Mouse (Mus musculus) macrophage (primary cell): ENCODE results near the gene Cyp2c70. TPM values are rescaled to one million over a fixed set of nuclear protein-coding genes. Genes with fewer than 3 reads are reported as not detected.
"Not testable (repeated sequence)": the region's sequence is repeated elsewhere in the genome, so short reads cannot be mapped to it uniquely, and the experiment has no call there.

Source experiments
- H3K27ac ChIP-seq: fragments of 350-480 bp; formaldehyde crosslinking; 2 replicates; pipeline ENCODE4 v1.9.0; 2021
- H3K36me3 ChIP-seq: fragments of 350-480 bp; formaldehyde crosslinking; 2 replicates; pipeline ENCODE4 v1.9.0; 2021; ENCODE audit errors: inconsistent target
- H3K4me3 ChIP-seq: fragments of 350-480 bp; formaldehyde crosslinking; 2 replicates; pipeline ENCODE4 v1.9.0; 2021; ENCODE audit errors: inconsistent target
- H3K79me2 ChIP-seq: fragments of 350-480 bp; formaldehyde crosslinking; 2 replicates; pipeline ENCODE4 v1.9.0; 2021; ENCODE audit errors: inconsistent target
- WGBS: methylation state at CpG from one replicate; pipeline ENCODE4 v1.1.7; 2026; ENCODE audit warnings: inconsistent platforms; ENCODE audit not compliant: missing documents; 5-methylcytosine and 5-hydroxymethylcytosine counted together
- polyA plus RNA-seq: library from polyadenylated mRNA; stranded (reverse); fragments of 250-400 nt; gene quantifications from 3 replicates; pipeline ENCODE4 v1.2.4, GENCODE M21; 2018; ENCODE audit warnings: inconsistent platforms
- total RNA-seq, 78 experiments: library from RNA; depleted of rRNA; stranded (reverse); fragments of 250-400 nt; gene quantifications; 1 replicate in 9 of 78; 2 replicates in 24 of 78; 3 replicates in 43 of 78; 4 replicates in 2 of 78; pipeline ENCODE4 v1.2.4; 2018; ENCODE audit warnings: inconsistent platforms in 56 of 78

The Cyp2c70 gene
- not detected for total RNA-seq (2018; cell fraction: chromatin; rRNA removed)
- not detected for total RNA-seq (2018; cell fraction: cytosol; rRNA removed)
- not detected for total RNA-seq (2018; cell fraction: nucleus; rRNA removed)
- not detected in 3 replicates for polyA plus RNA-seq

DNA sequence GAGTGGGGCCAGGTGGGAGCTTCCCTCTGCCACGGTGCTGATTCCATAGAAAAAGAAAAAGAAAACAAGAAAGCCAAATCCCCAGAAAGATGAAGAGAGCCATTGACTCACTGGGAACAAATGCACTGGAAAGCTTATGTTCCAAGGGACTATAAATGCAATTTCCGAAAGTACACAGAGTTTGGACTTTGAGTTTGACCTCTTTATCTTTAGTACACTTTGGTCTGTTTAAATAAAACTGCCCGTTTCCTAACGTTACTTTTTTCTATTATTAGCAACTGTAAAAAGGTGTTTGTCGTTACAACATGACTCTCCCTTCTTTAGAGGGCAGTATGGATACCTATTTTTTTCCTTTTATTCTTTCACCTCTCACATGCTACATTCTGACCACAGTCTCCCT is at the start of gene Cyp2c70:
TSS of gene Cyp2c70 (minus strand) at position 174 of the 400 bp plus-strand sequence.
- H3K36me3 ChIP-seq = no peaks in the 10 kb centered on the region
- WGBS = 83% methylated on average over 5 of the region's 5 CpGs
- no peak within 1 kb of the TSS for H3K27ac ChIP-seq
- no peak within 1 kb of the TSS for H3K4me3 ChIP-seq
- H3K79me2 ChIP-seq = no peaks in the 10 kb centered on the region

DNA sequence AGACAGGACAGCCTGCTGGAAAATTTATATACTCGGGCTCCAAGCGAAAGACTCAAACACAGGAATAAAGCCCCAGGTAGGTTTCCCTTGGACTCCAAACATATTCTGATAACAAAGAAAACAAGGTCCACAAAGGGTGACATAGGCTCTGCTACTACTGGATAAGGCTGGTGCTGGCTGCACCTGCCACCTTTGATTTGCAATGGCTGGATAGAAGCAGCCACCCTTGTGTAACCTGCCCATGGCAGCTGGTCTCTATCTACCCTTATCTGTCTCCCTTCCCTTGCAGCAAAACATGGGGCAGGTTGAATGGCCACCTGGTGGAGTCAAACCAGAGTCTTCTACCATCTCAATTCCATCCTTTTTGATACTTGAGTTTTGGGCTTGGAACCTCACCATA is 45.4 kb upstream of the Cyp2c70 start:
- Histone ChIP-seq H3K36me3 (no peaks in the 10 kb centered on the region), H3K79me2 (no peaks in the 10 kb centered on the region), H3K4me3 (no peak overlapping the region), H3K27ac (no peak overlapping the region)
- 93% methylated on average over 2 of the region's 2 CpGs for WGBS

DNA sequence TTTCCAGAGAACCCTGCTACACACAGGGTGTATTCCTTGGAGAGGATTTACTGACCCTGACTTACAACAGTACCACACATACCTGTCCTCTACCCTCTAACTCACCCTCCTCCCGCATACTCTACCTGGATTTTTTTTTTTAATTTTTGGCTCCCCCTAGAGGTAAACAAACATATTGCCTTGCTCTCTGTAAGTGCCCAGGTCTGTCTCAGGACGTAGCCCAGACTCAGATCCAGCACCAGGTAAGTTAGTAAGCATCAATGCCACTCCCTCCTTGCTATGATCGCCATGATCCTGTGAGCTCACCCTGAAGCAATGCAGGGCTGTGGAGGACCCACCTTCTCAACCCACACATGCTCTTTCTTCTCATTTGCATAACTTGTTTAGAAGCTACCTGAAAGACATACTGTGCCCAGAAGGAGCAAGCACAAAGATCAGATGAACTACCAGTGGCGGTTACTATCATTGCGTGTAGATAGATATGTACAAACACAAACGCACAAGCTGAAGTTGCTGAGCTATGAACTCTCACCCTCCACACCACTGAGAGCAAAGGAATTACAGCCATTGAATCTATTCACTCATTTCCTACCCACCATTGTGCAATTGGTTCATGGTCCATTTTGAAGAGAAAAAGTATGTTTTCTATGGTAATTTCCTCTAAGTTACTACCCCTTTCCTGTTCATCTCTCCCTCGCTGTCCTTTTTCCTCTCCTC is 44.9 kb upstream of the Cyp2c70 start:
- Histone ChIP-seq H3K4me3 (no peak overlapping the region), H3K36me3 (no peaks in the 10 kb centered on the region), H3K27ac (no peak overlapping the region), H3K79me2 (no peaks in the 10 kb centered on the region)
- 84% methylated on average over 7 of the region's 7 CpGs for WGBS

DNA sequence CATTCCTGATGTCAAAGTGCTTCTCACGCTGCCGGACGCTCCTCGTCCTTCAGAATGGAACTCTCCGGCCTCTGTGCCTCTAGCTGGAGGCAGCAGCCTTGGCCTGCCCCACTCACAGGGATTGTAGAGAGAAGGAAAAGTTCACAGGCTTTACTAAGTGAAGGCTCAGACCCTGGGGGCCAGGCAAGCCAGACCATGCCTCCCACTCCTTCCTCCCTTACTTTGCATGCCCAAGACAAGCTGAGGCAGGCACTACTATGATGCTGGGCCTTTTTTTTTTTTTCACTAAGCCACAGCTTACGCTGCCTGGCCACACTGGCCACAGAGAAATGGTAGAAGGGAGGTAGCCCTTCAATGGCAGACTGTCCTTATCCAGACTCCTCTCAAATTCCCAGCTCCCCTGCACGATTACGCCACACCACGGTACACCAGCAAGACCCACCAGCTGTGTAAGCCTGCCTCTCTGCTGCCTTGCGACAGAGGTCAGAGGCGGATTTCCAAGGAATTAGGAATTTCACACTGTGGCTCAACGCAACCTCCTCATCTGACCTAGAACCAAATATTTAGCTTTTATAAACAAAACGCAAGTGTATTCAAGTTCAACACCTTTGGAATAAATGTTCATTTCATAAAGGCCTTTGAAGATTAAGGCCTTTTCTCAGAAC is 44.1 kb upstream of the Cyp2c70 start:
- 91% methylated on average over 13 of the region's 13 CpGs for WGBS
- Histone ChIP-seq H3K4me3 (no peak overlapping the region), H3K36me3 (no peaks in the 10 kb centered on the region), H3K27ac (no peak overlapping the region), H3K79me2 (no peaks in the 10 kb centered on the region)

GRCm38 (mm10) chr19:40226516-40227151 is 39.5 kb upstream of the Cyp2c70 start:
- Histone ChIP-seq H3K79me2 (no peaks in the 10 kb centered on the region), H3K27ac (no peak overlapping the region), H3K36me3 (no peaks in the 10 kb centered on the region), H3K4me3 (no peak overlapping the region)
- WGBS = 92% methylated on average over 12 of the region's 12 CpGs

DNA sequence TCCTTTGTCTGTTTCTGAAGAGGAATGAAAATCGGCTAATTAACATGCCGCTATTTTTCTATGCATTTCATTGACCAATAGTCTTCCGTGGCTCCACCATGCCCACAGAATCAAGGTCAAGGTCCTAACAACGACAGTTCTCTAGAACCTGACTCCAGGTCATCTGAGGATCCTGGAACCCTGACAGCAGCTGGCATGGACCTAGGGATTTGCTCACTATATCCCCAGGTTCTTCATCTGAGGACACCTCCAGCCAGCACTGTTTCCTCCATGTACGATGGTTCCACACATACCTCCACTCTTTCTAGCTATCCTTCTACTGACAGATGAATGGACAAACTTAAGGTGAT is 38.6 kb upstream of the Cyp2c70 start:
- Histone ChIP-seq H3K4me3 (no peak overlapping the region), H3K79me2 (no peaks in the 10 kb centered on the region), H3K36me3 (no peaks in the 10 kb centered on the region), H3K27ac (no peak overlapping the region)
- WGBS = 79% methylated on average over 5 of the region's 5 CpGs

DNA sequence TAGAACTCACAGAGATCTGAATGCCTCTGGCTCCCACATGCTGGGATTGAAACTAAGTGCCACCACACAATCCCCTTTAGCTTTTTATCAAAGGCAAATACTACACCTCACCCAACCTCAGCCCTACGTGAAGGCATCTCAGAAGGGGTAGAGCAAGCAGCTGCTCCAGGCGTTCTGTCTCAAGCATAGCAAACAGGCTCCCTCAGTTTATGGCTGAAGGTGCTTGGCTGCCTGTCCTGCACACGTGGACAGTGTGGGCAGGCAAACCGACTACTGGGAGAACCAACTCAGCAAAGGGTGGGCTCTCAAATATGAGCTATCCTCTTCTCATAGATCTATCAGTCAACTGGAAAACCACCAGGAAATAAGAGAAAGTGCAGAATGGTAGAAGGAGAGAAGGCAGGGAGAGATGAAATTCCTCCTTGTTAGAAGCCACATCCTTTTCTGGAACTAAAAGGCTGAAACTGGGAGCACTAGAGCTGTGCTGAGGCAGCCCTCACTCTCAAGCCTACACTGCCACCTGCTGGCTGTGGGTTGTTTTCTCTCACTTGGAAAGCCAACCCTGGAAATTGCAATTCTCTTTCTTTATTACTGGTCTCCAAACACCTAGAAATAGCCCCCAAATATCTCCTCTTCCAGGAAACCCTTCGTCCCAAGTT is 38.1 kb upstream of the Cyp2c70 start:
- Histone ChIP-seq H3K36me3 (no peaks in the 10 kb centered on the region), H3K79me2 (no peaks in the 10 kb centered on the region), H3K27ac (no peak overlapping the region), H3K4me3 (no peak overlapping the region)
- 83% methylated on average over 5 of the region's 5 CpGs for WGBS

- 95% methylated on average over 9 of the region's 9 CpGs for WGBS
- H3K27ac ChIP-seq, H3K4me3 ChIP-seq, H3K36me3 ChIP-seq, H3K79me2 ChIP-seq: not testable (repeated sequence)
Measured at GRCm38 (mm10) chr19:40222307-40222706, 35.2 kb upstream of the Cyp2c70 start.

GRCm38 (mm10) chr19:40220878-40221277 is 33.7 kb upstream of the Cyp2c70 start:
- H3K27ac ChIP-seq = no peak overlapping the region
- 91% methylated on average over 4 of the region's 5 CpGs for WGBS
- H3K4me3 ChIP-seq = no peak overlapping the region
- no peaks in the 10 kb centered on the region for H3K79me2 ChIP-seq
- H3K36me3 ChIP-seq = no peaks in the 10 kb centered on the region

DNA sequence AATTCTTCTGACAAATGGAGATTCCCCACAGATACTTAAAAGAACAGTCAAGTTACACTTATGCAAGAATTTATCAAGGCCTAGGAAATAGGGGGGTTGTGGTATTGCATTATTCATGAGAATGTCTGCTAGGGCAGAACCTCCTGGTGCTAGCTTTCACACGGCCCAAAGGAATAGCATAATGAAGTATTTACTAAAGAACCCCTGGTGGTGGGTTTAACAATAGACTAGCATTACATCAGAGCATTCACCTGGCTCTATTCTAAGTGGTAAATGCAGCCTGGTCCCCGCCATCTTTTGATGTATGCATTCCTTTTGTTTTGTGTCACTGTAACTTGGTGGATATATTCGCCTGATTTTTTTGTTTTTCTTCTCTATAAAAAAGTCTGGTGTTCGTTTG is 15.8 kb upstream of the Cyp2c70 start:
- H3K4me3 ChIP-seq, H3K27ac ChIP-seq, H3K79me2 ChIP-seq, H3K36me3 ChIP-seq: not testable (repeated sequence)
- 72% methylated on average over 4 of the region's 4 CpGs for WGBS

DNA sequence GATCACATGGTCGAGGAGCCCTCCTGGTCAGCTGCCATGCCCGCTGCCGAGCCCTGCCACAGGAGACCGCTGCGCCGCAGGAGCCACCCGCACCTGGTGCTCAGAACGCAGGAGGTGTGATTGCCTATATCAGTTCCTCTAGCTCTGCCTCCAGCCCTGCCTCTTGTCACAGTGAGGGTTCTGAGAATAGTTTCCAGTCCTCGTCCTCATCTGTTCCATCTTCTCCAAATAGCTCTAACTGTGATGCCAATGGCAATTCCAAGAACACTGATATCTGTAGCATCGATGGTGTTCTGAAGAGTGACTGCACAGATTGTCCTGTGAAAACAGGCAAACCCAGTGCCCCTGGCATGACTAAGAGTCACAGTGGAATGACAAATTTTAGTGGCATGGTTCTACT is 3.5 kb upstream of the Cyp2c70 start:
- no peaks in the 10 kb centered on the region for H3K79me2 ChIP-seq
- no peak overlapping the region for H3K27ac ChIP-seq
- no peaks in the 10 kb centered on the region for H3K36me3 ChIP-seq
- no peak overlapping the region for H3K4me3 ChIP-seq
- 97% methylated on average over 7 of the region's 10 CpGs for WGBS

DNA sequence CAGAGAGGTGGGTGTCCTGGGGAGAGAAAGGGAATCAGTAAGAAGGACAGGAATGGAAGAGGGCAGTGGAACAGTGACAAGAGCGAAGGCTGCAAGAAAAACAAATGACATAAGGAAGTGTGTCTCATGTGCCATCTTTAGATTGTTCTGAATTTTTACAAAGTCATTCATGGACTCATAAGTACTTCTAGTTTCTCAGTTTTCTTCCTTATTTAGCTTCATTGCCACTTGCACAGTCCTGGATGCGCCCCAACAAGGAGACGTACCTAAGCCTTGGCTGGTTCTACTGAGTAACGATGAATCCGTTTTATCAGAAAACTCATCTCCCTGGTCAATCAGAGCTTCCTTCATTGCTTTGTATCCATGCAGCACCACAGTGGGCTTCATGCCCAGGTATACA is 3.5 kb downstream of the Cyp2c70 start:
- WGBS = 98% methylated on average over 5 of the region's 5 CpGs

GRCm38 (mm10) chr19:40178311-40178710 is 8.8 kb downstream of the Cyp2c70 start:
- Histone ChIP-seq H3K79me2 (no peaks in the 10 kb centered on the region), H3K27ac (no peak overlapping the region), H3K4me3 (no peak overlapping the region), H3K36me3 (no peaks in the 10 kb centered on the region)
- 86% methylated on average over 4 of the region's 4 CpGs for WGBS

More for the DNA sequence above, 3.5 kb downstream of the Cyp2c70 start:
- no peaks in the 10 kb centered on the region for H3K36me3 ChIP-seq
- no peak overlapping the region for H3K4me3 ChIP-seq
- no peaks in the 10 kb centered on the region for H3K79me2 ChIP-seq
- H3K27ac ChIP-seq = no peak overlapping the region

- H3K79me2 ChIP-seq, H3K36me3 ChIP-seq, H3K4me3 ChIP-seq, H3K27ac ChIP-seq: not testable (repeated sequence)
- WGBS = 95% methylated on average over 3 of the region's 4 CpGs
Measured at GRCm38 (mm10) chr19:40168391-40168790, 18.7 kb downstream of the Cyp2c70 start.

- 31% methylated on average over 2 of the region's 2 CpGs for WGBS
- H3K79me2 ChIP-seq, H3K4me3 ChIP-seq, H3K36me3 ChIP-seq, H3K27ac ChIP-seq: not testable (repeated sequence)
Measured at GRCm38 (mm10) chr19:40126996-40127395, 60.1 kb downstream of the Cyp2c70 start.
